Mouse (Mus musculus) liver, adult 2 months (tissue): Measurements from ENCODE around the gene Galr3. TPM values are rescaled to one million over a fixed set of nuclear protein-coding genes. Genes with fewer than 3 reads are reported as not detected.

Experiments
- DNase-seq: peaks from one replicate; pipeline ENCODE4 v3.0.0-alpha.2; 2011; ENCODE audit warnings: low read depth, low spot score; ENCODE audit errors: extremely low read depth
- H3K27ac ChIP-seq: fragments of 200-500 bp; replicated peaks from 2 replicates; pipeline ENCODE4 v1.5.1; 2012; ENCODE audit warnings: low read depth, mild to moderate bottlenecking, control low read depth, inconsistent platforms, low read length; ENCODE audit not compliant: insufficient read depth
- H3K27me3 ChIP-seq: fragments of 200-500 bp; 2 replicates; pipeline ENCODE4 v1.6.1; 2012; ENCODE audit warnings: mild to moderate bottlenecking, moderate library complexity, low read length, inconsistent platforms; ENCODE audit not compliant: control insufficient read depth, insufficient read depth
- H3K36me3 ChIP-seq: fragments of 200-500 bp; 2 replicates; pipeline ENCODE4 v1.6.1; 2012; ENCODE audit warnings: low read length, inconsistent platforms; ENCODE audit not compliant: control insufficient read depth, insufficient read depth
- H3K4me1 ChIP-seq: fragments of 200-500 bp; 2 replicates; pipeline ENCODE4 v1.6.1; 2011; ENCODE audit warnings: low read length; ENCODE audit not compliant: control insufficient read depth, insufficient read depth
- H3K4me3 ChIP-seq: fragments of 200-500 bp; 2 replicates; pipeline ENCODE4 v1.5.1; 2011; ENCODE audit warnings: low read depth, mild to moderate bottlenecking, control low read depth, low read length, moderate library complexity; ENCODE audit not compliant: insufficient read depth
- H3K79me2 ChIP-seq: fragments of 200-500 bp; 2 replicates; pipeline ENCODE4 v1.6.1; 2012; ENCODE audit warnings: inconsistent platforms, mild to moderate bottlenecking, low read length, moderate library complexity; ENCODE audit not compliant: control insufficient read depth, insufficient read depth
- H3K9ac ChIP-seq: fragments of 200-500 bp; 2 replicates; pipeline ENCODE4 v1.6.1; 2012; ENCODE audit warnings: low read depth, mild to moderate bottlenecking, control low read depth, inconsistent platforms, low read length
- CTCF ChIP-seq: fragments of 200-500 bp; IDR thresholded peaks from 2 replicates; pipeline ENCODE4 v1.5.1; 2011; ENCODE audit warnings: low read depth, low read length, control low read depth
- POLR2A ChIP-seq: fragments of 200-500 bp; IDR thresholded peaks from 2 replicates; pipeline ENCODE4 v1.6.1; 2011; ENCODE audit warnings: low read length, control low read depth; ENCODE audit not compliant: insufficient read depth; ENCODE audit errors: extremely low read depth
- WGBS: fragments of 180-500 bp; shearing (Covaris S2); methylation state at CpG from one replicate; pipeline ENCODE4 v1.1.7; 2018; 5-methylcytosine and 5-hydroxymethylcytosine counted together
- polyA plus RNA-seq: library from polyadenylated mRNA; depleted of rRNA; stranded (reverse); fragments of >200 nt; gene quantifications from 2 replicates; pipeline ENCODE4 v1.2.3, GENCODE M21; 2012; rRNA removed
- total RNA-seq: library from RNA; depleted of rRNA; stranded (reverse); fragments of >200 nt; gene quantifications from 2 replicates; pipeline ENCODE4 v1.2.3, GENCODE M21; 2014; rRNA removed

Galr3 gene
- total RNA-seq (not detected in 2 replicates), polyA plus RNA-seq (0.09 TPM in 1 of 2 replicates, not detected in the other)

DNA sequence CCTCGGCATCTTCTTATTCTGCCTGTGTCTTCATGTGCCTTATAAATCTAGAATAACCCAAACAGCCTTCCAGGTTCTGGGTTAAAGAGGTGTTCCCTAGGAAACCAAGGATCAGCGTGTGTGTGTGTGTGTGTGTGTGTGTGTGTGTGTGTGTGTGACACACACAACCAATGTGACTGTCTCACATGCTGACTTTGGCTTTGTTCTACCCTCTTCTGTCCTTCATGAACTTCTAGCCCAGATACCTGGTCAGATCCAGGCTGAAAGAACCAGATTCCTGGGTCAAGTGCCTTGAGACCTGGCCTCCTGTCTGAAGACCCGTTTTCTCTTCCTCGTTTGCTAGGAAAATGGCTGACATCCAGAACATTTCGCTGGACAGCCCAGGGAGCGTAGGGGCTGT, at the start of gene Galr3:
TSS of gene Galr3 (plus strand) at position 301 of the 400 bp plus-strand sequence.
- DNase-seq: no peak
- H3K4me1 ChIP-seq: peaks cover 6% of the 10 kb centered on the region
- H3K27ac ChIP-seq: no peak within 1 kb of the TSS
- H3K9ac ChIP-seq: peak within 1 kb of the TSS; percentile 71
- no peaks in the 10 kb centered on the region for H3K36me3 ChIP-seq
- 69% methylated on average over 6 of the region's 6 CpGs for WGBS
- no peak for TF ChIP-seq POLR2A
- TF ChIP-seq CTCF: no peak
- peaks cover 8% of the 10 kb centered on the region for H3K27me3 ChIP-seq
- no peaks in the 10 kb centered on the region for H3K79me2 ChIP-seq
- peak within 1 kb of the TSS; percentile 63; the same call in 1 of the 2 replicates for H3K4me3 ChIP-seq

DNA sequence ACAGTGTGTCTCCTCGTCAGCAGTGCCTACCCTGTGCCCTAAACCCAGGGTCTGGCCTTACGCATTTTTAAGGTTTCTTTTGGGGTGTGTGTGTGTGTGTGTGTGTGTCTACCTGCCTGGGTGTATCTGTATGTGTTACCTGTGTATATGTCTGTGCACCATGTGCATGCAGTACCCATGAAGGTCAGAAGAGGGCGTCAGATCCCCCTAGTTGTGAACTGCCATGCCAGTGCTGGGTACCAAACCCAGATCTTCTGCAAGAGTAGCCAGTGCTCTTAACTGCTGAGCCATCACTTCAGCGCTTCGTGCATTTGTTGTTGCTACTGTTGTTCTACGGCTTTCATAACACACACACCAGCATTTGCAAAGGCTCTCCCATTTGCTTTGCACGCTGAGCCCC, 49.5 kb upstream of the Galr3 start:
- H3K79me2 ChIP-seq: 0 out of 2 replicates have a peak, but pooled peaks cover 3% of the 10 kb centered on the region
- H3K27ac ChIP-seq: no peak overlapping the region
- TF ChIP-seq CTCF (peak; percentile 49), POLR2A (no peak)
- peaks cover 11% of the 10 kb centered on the region for H3K4me1 ChIP-seq
- 95% methylated on average over 7 of the region's 7 CpGs for WGBS
- H3K9ac ChIP-seq: no peak overlapping the region
- no peak for DNase-seq
- H3K27me3 ChIP-seq: no peaks in the 10 kb centered on the region
- H3K4me3 ChIP-seq: no peak overlapping the region
- H3K36me3 ChIP-seq: peaks cover 5% of the 10 kb centered on the region; the same call in 1 of the 2 replicates

DNA sequence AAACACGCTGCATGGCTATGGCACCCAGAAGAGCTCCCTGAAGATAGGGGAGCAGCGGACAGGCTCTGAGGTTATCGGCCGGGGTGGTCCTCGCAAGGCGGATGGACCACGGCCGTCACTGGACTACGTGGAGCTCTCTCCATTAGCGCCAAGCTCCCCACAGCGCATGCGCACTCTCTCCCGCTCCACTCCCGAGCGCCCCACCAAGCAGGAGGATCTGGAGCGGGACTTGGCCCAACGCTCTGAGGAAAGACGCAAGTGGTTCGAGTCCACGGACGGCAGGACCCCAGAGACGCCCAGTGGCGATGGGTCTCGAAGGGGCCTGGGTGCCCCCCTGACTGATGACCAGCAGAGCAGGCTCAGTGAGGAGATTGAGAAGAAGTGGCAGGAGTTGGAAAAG, 48.8 kb upstream of the Galr3 start:
- no peak for DNase-seq
- H3K27ac ChIP-seq: no peak overlapping the region
- H3K79me2 ChIP-seq: 0 out of 2 replicates have a peak, but pooled peaks cover 3% of the 10 kb centered on the region
- WGBS: 96% methylated on average over 24 of the region's 24 CpGs
- no peak overlapping the region for H3K4me3 ChIP-seq
- H3K27me3 ChIP-seq: no peaks in the 10 kb centered on the region
- TF ChIP-seq CTCF (no peak), POLR2A (no peak)
- H3K9ac ChIP-seq: no peak overlapping the region
- H3K36me3 ChIP-seq: peaks cover 5% of the 10 kb centered on the region; the same call in 1 of the 2 replicates
- H3K4me1 ChIP-seq: peaks cover 11% of the 10 kb centered on the region

DNA sequence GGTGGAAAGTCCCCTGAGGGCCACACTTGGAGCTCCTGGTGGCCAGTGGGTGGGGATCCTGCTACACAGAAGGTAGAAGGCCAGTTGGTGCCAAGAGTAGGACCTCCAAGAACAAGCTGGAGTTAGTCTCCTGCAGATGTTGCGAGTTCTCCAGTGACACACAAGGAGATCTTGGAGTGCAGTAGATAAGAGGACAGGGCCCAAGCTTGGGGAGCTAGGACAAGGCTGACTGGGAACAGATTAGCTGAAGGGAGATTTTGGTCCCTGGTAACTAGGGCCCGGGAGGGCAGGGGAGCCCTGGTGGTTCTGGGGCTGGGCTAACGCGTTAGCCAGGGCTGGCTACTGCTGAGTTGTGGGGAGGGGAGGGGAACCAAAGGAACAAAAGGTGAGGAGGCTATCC, 45.8 kb upstream of the Galr3 start:
- Histone ChIP-seq H3K79me2 (0 out of 2 replicates have a peak, but pooled peaks cover under 1% of the 10 kb centered on the region), H3K27ac (peak overlapping the region; percentile 62; the same call in 1 of the 2 replicates), H3K36me3 (peaks cover 5% of the 10 kb centered on the region; the same call in 1 of the 2 replicates), H3K9ac (no peak overlapping the region), H3K4me1 (peaks cover 11% of the 10 kb centered on the region), H3K4me3 (no peak overlapping the region), H3K27me3 (no peaks in the 10 kb centered on the region)
- WGBS: 99% methylated on average over 4 of the region's 4 CpGs
- DNase-seq: no peak
- no peak for TF ChIP-seq CTCF
- TF ChIP-seq POLR2A: no peak

DNA sequence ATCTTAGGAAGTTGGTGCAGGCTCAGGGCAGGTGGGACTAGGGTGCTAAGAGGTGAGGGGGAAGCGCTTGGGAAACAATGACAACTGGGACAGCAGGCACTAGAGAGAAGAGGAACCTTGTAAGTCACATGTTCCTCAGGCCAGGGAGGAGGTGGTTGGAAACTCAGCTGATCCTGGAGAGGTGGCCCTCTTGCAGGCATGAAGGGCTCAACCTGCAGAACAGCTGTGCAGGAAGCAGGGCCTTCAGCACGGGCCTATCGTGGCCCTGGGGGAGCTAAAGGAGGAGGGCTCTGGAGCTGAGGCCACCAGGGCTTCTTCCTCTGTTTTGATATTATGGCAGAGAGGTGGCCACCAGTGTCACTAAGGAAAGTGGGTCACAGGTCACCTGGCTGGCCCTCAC, 45.0 kb upstream of the Galr3 start:
- Histone ChIP-seq H3K36me3 (peaks cover 4% of the 10 kb centered on the region; the same call in 1 of the 2 replicates), H3K4me1 (peaks cover 11% of the 10 kb centered on the region), H3K79me2 (no peaks in the 10 kb centered on the region), H3K9ac (no peak overlapping the region), H3K27me3 (no peaks in the 10 kb centered on the region), H3K4me3 (no peak overlapping the region), H3K27ac (peak overlapping the region; percentile 62)
- 48% methylated on average over 3 of the region's 3 CpGs for WGBS
- TF ChIP-seq CTCF: no peak
- TF ChIP-seq POLR2A: no peak
- peak; percentile 67 for DNase-seq

DNA sequence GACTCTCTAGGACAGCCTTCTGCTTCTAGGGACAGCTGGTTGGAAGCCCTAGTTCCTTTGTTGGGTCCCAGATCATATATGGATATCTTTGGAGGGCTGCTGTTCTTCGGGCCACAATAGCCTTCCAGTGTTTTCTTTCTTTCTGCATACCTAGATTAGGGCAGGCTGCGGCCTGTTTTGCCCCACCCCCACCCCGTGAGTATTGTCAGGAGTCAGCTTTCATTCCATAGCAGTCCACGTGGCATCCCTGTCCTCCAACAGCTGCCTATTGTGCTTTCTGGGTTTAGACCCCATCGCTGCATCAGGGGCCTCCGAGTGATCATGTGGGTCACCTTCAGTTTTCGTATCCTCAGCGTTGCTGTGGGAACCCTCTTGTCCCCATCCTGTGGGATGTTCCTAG, 43.3 kb upstream of the Galr3 start:
- TF ChIP-seq CTCF (no peak), POLR2A (no peak)
- no peaks in the 10 kb centered on the region for H3K79me2 ChIP-seq
- 82% methylated on average over 8 of the region's 8 CpGs for WGBS
- no peak overlapping the region for H3K27ac ChIP-seq
- peaks cover 11% of the 10 kb centered on the region for H3K4me1 ChIP-seq
- no peaks in the 10 kb centered on the region for H3K27me3 ChIP-seq
- no peak overlapping the region for H3K4me3 ChIP-seq
- no peak for DNase-seq
- no peak overlapping the region for H3K9ac ChIP-seq
- no peaks in the 10 kb centered on the region; the same call in 1 of the 2 replicates for H3K36me3 ChIP-seq
